Mouse (Mus musculus): ENCODE results near the gene Dcst2.

Gene Dcst2

GRCm38 (mm10) chr3:89417131-89417530, 55.4 kb downstream of the Dcst2 start:
- no peak for DNase-seq (ENCODE audit: low spot score)

DNA sequence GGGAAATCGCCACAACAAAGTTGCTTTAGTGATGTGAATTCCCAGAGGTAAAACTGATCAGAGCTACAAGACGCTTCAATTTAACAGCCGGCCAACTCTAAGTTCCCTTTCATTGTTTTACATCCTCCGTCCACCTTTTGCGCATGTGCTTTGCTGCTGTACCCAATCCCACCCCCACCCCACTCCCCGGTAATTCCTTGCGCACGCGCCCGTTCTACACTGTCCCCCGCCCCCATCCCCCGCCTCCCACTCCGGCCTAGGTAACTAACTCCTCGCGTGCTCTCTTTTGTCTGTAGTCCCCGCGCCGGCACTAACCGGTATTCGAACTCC, 56.0 kb downstream of the Dcst2 start:
- no peak for DNase-seq (ENCODE audit: low spot score)

GRCm38 (mm10) chr3:89418170-89418860, 56.5 kb downstream of the Dcst2 start, which contains the start of the genes Cks1b and Shc1:
Gene Cks1b, minus strand, starts transcription at chr3:89418383.
Gene Shc1, plus strand, starts transcription at chr3:89418443.
- DNase-seq (ENCODE audit: low spot score): peak; percentile 87

- peak; percentile 65 for DNase-seq (ENCODE audit: low spot score)
These were observed 57.1 kb downstream of the Dcst2 start for GRCm38 (mm10) chr3:89418861-89419250.

GRCm38 (mm10) chr3:89419571-89419970, 57.8 kb downstream of the Dcst2 start:
- peak; percentile 57 for DNase-seq (ENCODE audit: low spot score)

DNA sequence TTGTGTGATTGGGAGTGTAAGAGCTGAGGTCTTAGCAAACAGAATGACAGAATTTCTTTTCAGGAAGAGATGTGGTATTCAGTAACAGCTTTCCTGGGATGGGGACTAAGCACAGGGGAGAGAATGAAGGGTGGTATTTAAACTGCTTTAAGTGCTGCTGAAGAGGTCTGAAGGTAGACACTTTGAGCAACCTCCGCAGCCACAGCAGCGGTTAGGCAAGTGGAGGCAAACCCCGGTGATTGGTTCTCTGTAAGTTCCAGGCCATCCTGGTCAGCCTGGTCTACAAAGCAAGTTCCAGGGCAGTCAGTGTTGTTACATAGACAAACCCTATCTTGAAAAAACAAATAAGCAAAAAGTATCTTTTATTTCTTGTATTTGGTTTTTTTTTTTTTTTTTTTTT, 58.2 kb downstream of the Dcst2 start:
- DNase-seq (ENCODE audit: low spot score): no peak

- no peak for DNase-seq (ENCODE audit: low spot score)
These were observed 58.6 kb downstream of the Dcst2 start for GRCm38 (mm10) chr3:89420421-89420820.

GRCm38 (mm10) chr3:89421002-89421774, 59.4 kb downstream of the Dcst2 start:
- peak; percentile 67 for DNase-seq (ENCODE audit: low spot score)

GRCm38 (mm10) chr3:89421810-89422473, 60.2 kb downstream of the Dcst2 start:
- no peak for DNase-seq (ENCODE audit: low spot score)

DNA sequence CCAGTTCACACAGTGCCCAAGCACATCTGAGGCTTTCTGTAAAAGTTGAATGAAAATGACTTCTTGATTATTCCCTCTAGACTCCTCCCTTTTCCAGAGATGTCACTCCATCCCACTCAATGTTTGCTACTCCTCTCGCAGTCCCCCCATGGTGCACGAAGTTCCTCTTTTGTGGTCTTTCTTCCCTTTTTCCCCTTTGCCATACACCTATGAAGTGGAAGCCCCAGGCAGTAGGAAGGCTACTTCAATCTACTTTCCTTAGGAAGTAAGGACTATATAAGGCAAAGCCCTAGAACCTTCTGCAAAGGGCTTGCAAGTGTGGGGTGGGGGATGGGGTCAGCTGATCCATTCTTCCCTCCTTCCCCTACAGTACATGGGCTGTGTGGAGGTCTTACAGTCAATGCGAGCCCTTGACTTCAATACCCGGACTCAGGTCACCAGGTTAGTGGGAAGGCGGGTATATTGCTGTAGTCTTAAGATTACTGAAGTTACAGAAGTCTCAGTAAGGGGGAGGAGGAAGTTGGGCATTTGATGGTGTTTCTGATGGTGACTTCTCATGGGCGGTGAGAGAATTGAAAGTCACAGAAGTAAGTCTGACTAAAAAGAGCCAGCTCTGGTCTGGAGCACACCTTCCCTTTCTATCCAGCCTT, 60.9 kb downstream of the Dcst2 start:
- no peak for DNase-seq (ENCODE audit: low spot score)

DNA sequence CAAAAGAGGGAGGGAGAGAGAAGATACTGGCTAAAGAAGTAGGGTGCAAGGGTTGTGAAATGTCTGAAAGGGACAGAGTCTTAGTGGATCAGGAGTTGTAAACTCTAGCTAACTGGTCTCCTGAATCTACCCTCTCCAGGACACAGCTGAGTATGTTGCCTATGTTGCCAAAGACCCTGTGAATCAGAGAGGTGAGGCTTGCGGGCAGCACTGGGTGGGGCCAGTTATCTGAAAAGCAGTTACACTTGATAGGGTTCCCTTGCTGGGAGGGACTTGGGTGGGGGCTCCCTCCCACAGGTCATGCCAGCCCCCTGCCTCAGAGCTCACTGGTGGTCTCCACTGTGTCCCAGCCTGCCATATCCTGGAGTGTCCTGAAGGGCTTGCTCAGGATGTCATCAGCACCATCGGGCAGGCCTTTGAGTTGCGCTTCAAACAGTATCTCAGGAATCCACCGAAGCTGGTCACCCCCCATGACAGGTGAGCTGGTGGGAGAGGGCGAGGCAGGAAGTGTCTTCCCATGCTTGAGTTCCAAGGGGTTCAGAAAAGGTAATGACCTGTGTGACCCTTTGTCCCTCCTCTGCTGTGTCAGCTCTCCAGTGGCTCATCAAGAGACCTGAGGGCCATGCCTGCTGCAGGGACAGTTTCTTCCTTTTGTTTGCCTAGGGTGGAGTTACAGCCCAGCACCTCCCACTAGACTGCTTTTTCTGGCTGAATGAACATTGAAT, 62.8 kb downstream of the Dcst2 start:
- DNase-seq (ENCODE audit: low spot score): no peak

- DNase-seq (ENCODE audit: low spot score): no peak
These were observed 63.4 kb downstream of the Dcst2 start for GRCm38 (mm10) chr3:89425141-89425525.

- DNase-seq (ENCODE audit: low spot score): no peak
These were observed 64.1 kb downstream of the Dcst2 start for GRCm38 (mm10) chr3:89425876-89426275.
